Mouse (Mus musculus) lung, embryonic 16.5 days (tissue): ENCODE measurements at regions not wholly inside any gene's neighbourhood (a gene's known extent, or its start where the extent isn't known, plus 50 kb on each side); places are given as distances from the start of the nearest gene placed in this dataset.

ENCODE experiments used
- ATAC-seq: fragments of 200-750 bp; cut with Nextera tagmentation; 2 replicates; pipeline ENCODE4 v1.8.0; 2017; ENCODE audit warnings: low read depth, mild to moderate bottlenecking, moderate library complexity
- H3K27ac ChIP-seq: fragments of 300-500 bp; sonication (generic); 2 replicates; pipeline ENCODE4 v1.5.1; 2014; ENCODE audit warnings: mild to moderate bottlenecking, control low read depth, low read length
- H3K27me3 ChIP-seq: fragments of 300-500 bp; sonication (generic); 2 replicates; pipeline ENCODE4 v1.6.1; 2014; ENCODE audit warnings: low read depth, low read length, mixed read lengths; ENCODE audit not compliant: control insufficient read depth, insufficient read depth
- H3K36me3 ChIP-seq: fragments of 300-500 bp; sonication (generic); 2 replicates; pipeline ENCODE4 v1.6.1; 2014; ENCODE audit warnings: low read length; ENCODE audit not compliant: control insufficient read depth, insufficient read depth
- H3K4me1 ChIP-seq: fragments of 300-500 bp; sonication (generic); replicated peaks from 2 replicates; pipeline ENCODE4 v1.6.1; 2014; ENCODE audit warnings: low read length, mixed read lengths; ENCODE audit not compliant: control insufficient read depth, insufficient read depth
- H3K4me2 ChIP-seq: fragments of 300-500 bp; sonication (generic); 2 replicates; pipeline ENCODE4 v1.6.1; 2014; ENCODE audit warnings: low read depth, low read length, control low read depth
- H3K4me3 ChIP-seq: fragments of 300-500 bp; sonication (generic); 2 replicates; pipeline ENCODE4 v1.5.1; 2014; ENCODE audit warnings: mild to moderate bottlenecking, low read length, control low read depth
- H3K9ac ChIP-seq: fragments of 300-500 bp; sonication (generic); 2 replicates; pipeline ENCODE4 v1.6.1; 2014; ENCODE audit warnings: low read length, control low read depth
- H3K9me3 ChIP-seq: fragments of 300-500 bp; sonication (generic); 2 replicates; pipeline ENCODE4 v1.6.1; 2016; ENCODE audit warnings: low read length; ENCODE audit not compliant: control insufficient read depth
- WGBS: fragments of 180-500 bp; shearing (Covaris S2); extraction: QIAGEN DNeasy Blood & Tissue Kit; methylation state at CpG from one replicate; pipeline ENCODE4 v1.1.7; 2014; 5-methylcytosine and 5-hydroxymethylcytosine counted together

GRCm38 (mm10) chr2:114918420-114919332, 263.9 kb upstream of the Dph6 start:
- no peak for ATAC-seq
- Histone ChIP-seq H3K27me3 (no peaks in the 10 kb centered on the region), H3K9me3 (no peaks in the 10 kb centered on the region), H3K4me1 (no peaks in the 10 kb centered on the region), H3K4me2 (no peak overlapping the region), H3K9ac (no peak overlapping the region), H3K36me3 (no peaks in the 10 kb centered on the region), H3K27ac (no peak overlapping the region), H3K4me3 (no peak overlapping the region)
- WGBS = 82% methylated on average over 16 of the region's 16 CpGs

GRCm38 (mm10) chr2:114923911-114924310, 269.1 kb upstream of the Dph6 start:
- H3K4me2 ChIP-seq = no peak overlapping the region
- no peak for ATAC-seq
- 79% methylated on average over 2 of the region's 2 CpGs for WGBS
- H3K9ac ChIP-seq = no peak overlapping the region
- no peaks in the 10 kb centered on the region for H3K4me1 ChIP-seq
- no peaks in the 10 kb centered on the region for H3K27me3 ChIP-seq
- H3K4me3 ChIP-seq = no peak overlapping the region
- H3K27ac ChIP-seq = no peak overlapping the region
- no peaks in the 10 kb centered on the region for H3K9me3 ChIP-seq
- no peaks in the 10 kb centered on the region for H3K36me3 ChIP-seq

DNA sequence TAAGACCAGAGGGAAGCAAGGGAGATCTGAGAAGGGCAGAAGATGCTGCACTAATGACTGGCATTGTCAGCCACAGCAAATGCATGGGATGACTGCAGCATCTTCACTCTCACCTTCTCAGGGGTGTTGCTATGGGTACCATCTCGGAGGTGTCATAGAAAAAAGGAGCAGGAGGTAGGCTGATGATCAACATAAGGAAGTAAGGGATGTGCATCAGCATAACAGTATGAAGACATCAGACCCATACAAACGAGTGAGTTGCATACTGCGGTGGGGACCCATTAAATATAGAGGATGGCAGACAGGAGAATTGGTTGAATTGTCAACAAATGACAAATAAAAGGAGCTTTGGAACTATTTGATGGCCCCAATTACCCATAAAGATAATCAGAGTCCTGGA, 280.7 kb upstream of the Dph6 start:
- ATAC-seq = no peak
- H3K9me3 ChIP-seq = no peaks in the 10 kb centered on the region
- no peak overlapping the region for H3K9ac ChIP-seq
- H3K36me3 ChIP-seq = no peaks in the 10 kb centered on the region
- H3K27ac ChIP-seq = no peak overlapping the region
- 69% methylated on average over 3 of the region's 3 CpGs for WGBS
- H3K4me3 ChIP-seq = no peak overlapping the region
- no peaks in the 10 kb centered on the region for H3K27me3 ChIP-seq
- H3K4me2 ChIP-seq = no peak overlapping the region
- 0 out of 2 replicates have a peak, but pooled peaks cover 2% of the 10 kb centered on the region for H3K4me1 ChIP-seq

GRCm38 (mm10) chr2:114938416-114939147, 283.8 kb upstream of the Dph6 start:
- no peaks in the 10 kb centered on the region for H3K36me3 ChIP-seq
- H3K9ac ChIP-seq = no peak overlapping the region
- no peak overlapping the region for H3K4me2 ChIP-seq
- H3K9me3 ChIP-seq = no peaks in the 10 kb centered on the region
- H3K27me3 ChIP-seq = no peaks in the 10 kb centered on the region
- peak; percentile 64 for ATAC-seq
- 33% methylated on average over 7 of the region's 7 CpGs for WGBS
- peak overlapping the region; percentile 39; the same call in 1 of the 2 replicates for H3K27ac ChIP-seq
- H3K4me1 ChIP-seq = 0 out of 2 replicates have a peak, but pooled peaks cover 2% of the 10 kb centered on the region
- H3K4me3 ChIP-seq = no peak overlapping the region

DNA sequence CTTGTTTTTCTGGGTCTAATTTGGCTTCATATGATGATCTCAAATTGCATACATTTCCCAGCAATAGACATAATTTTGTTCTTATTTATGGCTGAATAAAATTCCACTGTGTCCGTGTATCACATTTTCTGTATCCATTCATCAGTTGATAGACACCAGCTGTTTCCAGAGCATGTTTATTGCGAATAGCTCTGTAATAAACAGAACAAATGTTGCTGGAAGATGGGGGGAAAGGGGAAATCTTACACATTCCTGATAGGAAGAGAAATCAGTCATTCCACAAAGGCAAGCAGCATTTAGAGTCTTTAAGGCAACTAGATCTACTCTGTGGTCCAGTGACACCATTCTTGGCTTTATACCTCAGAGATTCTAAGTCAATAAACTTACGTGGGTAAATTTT, 311.3 kb upstream of the Dph6 start:
- Histone ChIP-seq H3K4me1 (no peaks in the 10 kb centered on the region), H3K27ac (no peak overlapping the region), H3K4me3 (no peak overlapping the region), H3K9ac (no peak overlapping the region), H3K36me3 (no peaks in the 10 kb centered on the region), H3K4me2 (no peak overlapping the region), H3K9me3 (no peaks in the 10 kb centered on the region), H3K27me3 (no peaks in the 10 kb centered on the region)
- WGBS = 51% methylated on average over 3 of the region's 3 CpGs
- no peak for ATAC-seq

GRCm38 (mm10) chr2:114968651-114969050, 313.9 kb upstream of the Dph6 start:
- no peak overlapping the region for H3K4me2 ChIP-seq
- H3K9me3 ChIP-seq = no peaks in the 10 kb centered on the region
- no peak overlapping the region for H3K9ac ChIP-seq
- no peaks in the 10 kb centered on the region for H3K4me1 ChIP-seq
- H3K27me3 ChIP-seq = no peaks in the 10 kb centered on the region
- no peaks in the 10 kb centered on the region for H3K36me3 ChIP-seq
- H3K27ac ChIP-seq = no peak overlapping the region
- no peak for ATAC-seq
- no peak overlapping the region for H3K4me3 ChIP-seq
- WGBS = 52% methylated on average over 1 of the region's 1 CpGs

DNA sequence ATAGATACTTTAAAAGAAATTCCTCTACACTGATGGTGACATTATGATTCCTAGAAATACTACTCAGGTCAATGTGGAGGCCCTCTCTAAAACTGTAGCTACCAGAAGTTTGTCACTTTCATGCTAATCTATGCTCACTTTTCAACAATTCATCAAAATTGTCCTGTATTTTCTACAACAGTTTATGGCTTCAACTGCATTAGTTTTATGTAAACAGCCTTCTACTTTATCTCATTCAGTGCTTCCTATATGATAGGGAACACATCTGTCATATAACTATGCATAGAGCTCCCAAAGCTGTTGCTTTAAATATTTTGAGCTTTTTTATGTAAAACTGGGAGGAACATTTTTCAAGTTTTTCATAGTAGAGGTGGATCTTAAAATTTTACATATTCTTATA, 338.7 kb upstream of the Dph6 start:
- Histone ChIP-seq H3K4me3 (no peak overlapping the region), H3K27ac (no peak overlapping the region), H3K9me3 (no peaks in the 10 kb centered on the region), H3K36me3 (no peaks in the 10 kb centered on the region), H3K9ac (no peak overlapping the region), H3K4me1 (no peaks in the 10 kb centered on the region), H3K27me3 (no peaks in the 10 kb centered on the region), H3K4me2 (no peak overlapping the region)
- no peak for ATAC-seq

DNA sequence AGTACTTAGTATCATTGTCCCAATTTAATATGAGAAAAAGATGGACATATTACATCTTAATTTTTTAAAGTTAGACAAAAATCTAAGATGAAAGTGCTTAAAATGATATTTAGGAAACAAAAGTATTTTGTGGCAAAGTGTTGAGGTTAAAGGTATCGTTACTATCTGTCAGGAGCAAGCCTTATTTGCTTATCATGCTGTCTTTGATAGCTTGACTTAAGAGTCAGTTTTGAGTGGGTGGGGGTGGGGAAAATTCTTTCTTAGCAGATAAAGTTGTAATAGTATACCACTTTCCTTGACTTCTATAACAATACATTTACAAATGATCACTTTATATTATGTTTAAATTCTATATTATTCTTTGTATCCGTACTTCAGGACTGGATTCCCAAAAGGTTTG, 339.1 kb upstream of the Dph6 start:
- no peaks in the 10 kb centered on the region for H3K27me3 ChIP-seq
- ATAC-seq = no peak
- H3K4me2 ChIP-seq = no peak overlapping the region
- WGBS = 50% methylated on average over 2 of the region's 2 CpGs
- H3K27ac ChIP-seq = no peak overlapping the region
- no peaks in the 10 kb centered on the region for H3K9me3 ChIP-seq
- H3K4me3 ChIP-seq = no peak overlapping the region
- no peaks in the 10 kb centered on the region for H3K4me1 ChIP-seq
- H3K36me3 ChIP-seq = no peaks in the 10 kb centered on the region
- no peak overlapping the region for H3K9ac ChIP-seq

DNA sequence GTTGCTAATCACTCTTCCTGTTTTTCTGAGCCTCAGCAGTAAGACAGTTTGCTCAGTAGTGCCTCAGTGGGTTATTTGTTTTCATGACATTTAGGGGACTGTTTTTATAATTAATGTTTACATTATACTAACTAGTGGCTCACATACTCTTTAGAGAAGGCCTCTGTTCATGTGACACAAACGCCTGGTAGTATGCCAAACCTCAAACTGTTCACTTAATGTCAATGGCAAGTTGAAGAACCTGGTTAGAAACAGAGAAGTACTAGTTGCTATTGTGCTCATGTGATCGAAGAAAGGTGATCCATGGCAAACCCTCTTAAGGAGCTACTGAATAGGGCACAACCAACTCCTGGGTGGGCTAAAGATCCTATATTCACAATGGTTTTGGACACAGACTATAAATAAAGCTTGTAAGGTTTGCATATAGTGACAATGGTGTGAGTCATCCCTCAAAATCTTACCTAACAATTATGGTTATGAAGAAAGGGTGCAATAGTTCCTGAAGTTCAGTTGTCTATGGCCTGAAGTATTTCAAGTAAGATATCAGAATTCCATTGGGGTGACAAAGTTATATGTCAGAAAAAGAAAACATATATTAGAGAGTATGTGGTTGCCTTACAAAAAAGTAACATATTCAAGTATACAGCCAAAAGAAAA, 340.1 kb upstream of the Dph6 start:
- no peak overlapping the region for H3K4me2 ChIP-seq
- 55% methylated on average over 2 of the region's 2 CpGs for WGBS
- no peak for ATAC-seq

More for the DNA sequence above, 340.1 kb upstream of the Dph6 start:
- H3K36me3 ChIP-seq = no peaks in the 10 kb centered on the region
- no peaks in the 10 kb centered on the region for H3K9me3 ChIP-seq
- H3K4me3 ChIP-seq = no peak overlapping the region
- H3K27ac ChIP-seq = no peak overlapping the region
- H3K27me3 ChIP-seq = no peaks in the 10 kb centered on the region
- no peaks in the 10 kb centered on the region for H3K4me1 ChIP-seq
- no peak overlapping the region for H3K9ac ChIP-seq
